Mouse (Mus musculus): ENCODE data around the gene Enthd1. TPM values are rescaled to one million over a fixed set of nuclear protein-coding genes. Genes with fewer than 3 reads are reported as not detected.

Gene Enthd1
- total and polyA plus RNA-seq, 2 experiments from 2014 or later: not detected

DNA sequence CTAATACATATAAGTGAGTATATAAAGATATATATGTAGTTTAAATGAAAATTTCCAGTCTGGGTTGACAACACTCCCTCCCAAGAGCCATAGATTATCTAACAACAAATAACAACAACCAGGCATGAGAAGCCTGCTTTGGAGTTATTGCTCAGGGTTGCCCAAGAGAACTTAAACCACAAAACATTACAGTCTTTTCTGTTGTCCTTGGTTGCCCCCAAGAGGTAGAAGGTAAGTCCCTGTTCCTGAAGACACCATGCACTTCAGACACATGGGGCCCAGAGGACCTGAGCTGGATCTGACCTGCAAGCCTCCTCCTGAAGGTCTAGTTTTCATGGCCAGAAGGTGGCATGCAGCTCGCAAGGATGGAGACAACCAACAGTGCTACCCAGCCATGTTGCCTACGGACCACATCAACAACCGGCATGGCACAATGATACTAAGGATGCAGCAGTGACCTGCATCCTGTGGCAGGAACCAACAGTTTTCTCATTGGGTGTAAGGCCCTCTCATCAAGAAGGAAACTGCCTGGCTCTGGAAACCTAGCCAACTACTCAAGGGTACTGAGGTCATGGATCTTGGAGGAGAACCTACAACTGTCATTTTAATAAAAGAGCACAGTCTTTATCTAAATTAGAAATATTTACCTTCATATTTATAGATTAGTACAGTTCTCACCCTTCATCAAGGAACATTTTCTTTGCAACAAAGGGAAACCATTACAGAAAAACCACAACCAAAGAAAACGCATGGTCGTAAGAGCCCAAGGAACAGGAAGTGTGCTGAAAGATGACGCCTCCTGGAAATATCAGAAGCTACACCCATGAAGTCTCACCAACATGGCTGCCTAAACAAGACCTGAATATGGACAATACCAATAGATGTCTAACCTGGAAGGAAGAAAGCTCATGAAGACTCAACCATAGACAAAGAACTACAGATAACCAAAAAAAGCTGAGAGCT is 9.8 kb downstream of the Enthd1 start:
- H3K4me1 ChIP-seq (ENCODE audit: control insufficient read depth, insufficient read depth): no peaks in the 10 kb centered on the region
- H3K27ac ChIP-seq (ENCODE audit: low read depth): no peak overlapping the region
- 0 out of 2 replicates have a peak, but pooled peaks cover 2% of the 10 kb centered on the region for H3K27me3 ChIP-seq (ENCODE audit: control insufficient read depth, insufficient read depth, low read length)
- DNase-seq (ENCODE audit: low spot score): no peak
- ATAC-seq (ENCODE audit: insufficient read depth, low read depth): no peak
- no peaks in the 10 kb centered on the region for H3K36me3 ChIP-seq (replicated peaks; ENCODE audit: control insufficient read depth, insufficient read depth, low read length)
- H3K4me2 ChIP-seq (ENCODE audit: low read depth, low read length): no peak overlapping the region
- TF ChIP-seq EP300 (IDR thresholded peaks at IDR 0.05; ENCODE audit: low read depth) (no peak), CTCF (IDR thresholded peaks at IDR 0.05; ENCODE audit: low read depth) (0 out of 2 replicates have a peak, but pooled peaks have one; percentile 3)
- no peak overlapping the region for H3K9ac ChIP-seq (replicated peaks; ENCODE audit: low read depth, low read length)
- no peak overlapping the region for H3K4me3 ChIP-seq (ENCODE audit: low read depth, low read length)
- 89% methylated on average over 6 of the region's 6 CpGs for WGBS
- no peaks in the 10 kb centered on the region for H3K9me3 ChIP-seq (replicated peaks; ENCODE audit: control insufficient read depth, low read length)

DNA sequence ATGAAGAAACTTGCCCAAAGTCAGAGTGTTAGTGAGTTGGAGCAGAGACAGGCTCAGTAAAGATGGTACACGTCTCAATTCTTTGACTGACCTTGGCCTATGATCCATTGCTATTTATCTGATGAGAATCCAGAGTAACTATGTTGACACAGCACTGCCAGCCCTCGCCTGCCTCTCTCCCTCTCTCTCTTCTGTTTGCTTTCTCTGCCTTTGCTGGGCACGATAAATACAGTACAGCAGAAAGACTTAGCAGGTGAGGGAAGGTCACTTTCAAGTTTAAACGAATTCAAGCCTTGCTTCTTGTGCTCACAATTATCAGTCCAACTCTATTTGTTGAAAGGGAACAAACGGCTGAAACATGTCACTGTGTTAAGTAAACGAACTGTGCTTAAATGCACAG is 19.5 kb downstream of the Enthd1 start:
- no peak overlapping the region for H3K4me3 ChIP-seq (ENCODE audit: low read depth, low read length)
- no peaks in the 10 kb centered on the region for H3K4me1 ChIP-seq (ENCODE audit: control insufficient read depth, insufficient read depth)
- H3K9ac ChIP-seq (replicated peaks; ENCODE audit: low read depth, low read length): no peak overlapping the region
- no peak overlapping the region for H3K27ac ChIP-seq (ENCODE audit: low read depth)
- H3K27me3 ChIP-seq (ENCODE audit: control insufficient read depth, insufficient read depth, low read length): no peaks in the 10 kb centered on the region
- TF ChIP-seq CTCF (IDR thresholded peaks at IDR 0.05; ENCODE audit: low read depth) (no peak), EP300 (IDR thresholded peaks at IDR 0.05; ENCODE audit: low read depth) (no peak)
- H3K36me3 ChIP-seq (replicated peaks; ENCODE audit: control insufficient read depth, insufficient read depth, low read length): no peaks in the 10 kb centered on the region
- ATAC-seq (ENCODE audit: insufficient read depth, low read depth): no peak
- no peak for DNase-seq (ENCODE audit: low spot score)
- H3K9me3 ChIP-seq (replicated peaks; ENCODE audit: control insufficient read depth, low read length): no peaks in the 10 kb centered on the region
- no peak overlapping the region for H3K4me2 ChIP-seq (ENCODE audit: low read depth, low read length)
- WGBS: 56% methylated on average over 6 of the region's 6 CpGs

DNA sequence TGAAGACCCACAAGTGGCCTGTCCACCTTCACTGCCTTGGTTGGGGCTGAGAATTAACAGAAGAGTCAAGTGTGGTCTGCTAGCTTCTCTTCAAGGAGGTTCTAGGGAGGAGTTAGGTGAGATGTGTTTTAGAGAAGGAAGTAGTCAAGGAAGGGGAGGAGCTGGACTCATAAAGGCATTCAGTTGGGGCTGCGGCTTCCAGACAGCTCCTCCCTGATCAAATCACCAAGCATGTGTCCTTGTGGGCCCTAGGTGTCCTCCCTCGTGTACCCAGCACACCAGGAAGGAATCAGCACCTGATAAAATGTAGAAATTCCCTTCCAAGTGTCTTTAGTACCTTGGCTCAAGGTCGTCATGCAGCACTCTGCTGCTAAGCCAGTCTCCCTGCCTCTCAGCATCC is 20.8 kb downstream of the Enthd1 start:
- WGBS: 27% methylated on average over 3 of the region's 3 CpGs
- DNase-seq (ENCODE audit: low spot score): no peak
- Histone ChIP-seq H3K4me1 (ENCODE audit: control insufficient read depth, insufficient read depth) (no peaks in the 10 kb centered on the region), H3K27me3 (ENCODE audit: control insufficient read depth, insufficient read depth, low read length) (no peaks in the 10 kb centered on the region), H3K27ac (ENCODE audit: low read depth) (no peak overlapping the region), H3K9me3 (replicated peaks; ENCODE audit: control insufficient read depth, low read length) (no peaks in the 10 kb centered on the region), H3K9ac (replicated peaks; ENCODE audit: low read depth, low read length) (no peak overlapping the region), H3K36me3 (replicated peaks; ENCODE audit: control insufficient read depth, insufficient read depth, low read length) (no peaks in the 10 kb centered on the region), H3K4me3 (ENCODE audit: low read depth, low read length) (no peak overlapping the region), H3K4me2 (ENCODE audit: low read depth, low read length) (no peak overlapping the region)
- no peak for ATAC-seq (ENCODE audit: insufficient read depth, low read depth)
- TF ChIP-seq CTCF (IDR thresholded peaks at IDR 0.05; ENCODE audit: low read depth) (no peak), EP300 (IDR thresholded peaks at IDR 0.05; ENCODE audit: low read depth) (no peak)

DNA sequence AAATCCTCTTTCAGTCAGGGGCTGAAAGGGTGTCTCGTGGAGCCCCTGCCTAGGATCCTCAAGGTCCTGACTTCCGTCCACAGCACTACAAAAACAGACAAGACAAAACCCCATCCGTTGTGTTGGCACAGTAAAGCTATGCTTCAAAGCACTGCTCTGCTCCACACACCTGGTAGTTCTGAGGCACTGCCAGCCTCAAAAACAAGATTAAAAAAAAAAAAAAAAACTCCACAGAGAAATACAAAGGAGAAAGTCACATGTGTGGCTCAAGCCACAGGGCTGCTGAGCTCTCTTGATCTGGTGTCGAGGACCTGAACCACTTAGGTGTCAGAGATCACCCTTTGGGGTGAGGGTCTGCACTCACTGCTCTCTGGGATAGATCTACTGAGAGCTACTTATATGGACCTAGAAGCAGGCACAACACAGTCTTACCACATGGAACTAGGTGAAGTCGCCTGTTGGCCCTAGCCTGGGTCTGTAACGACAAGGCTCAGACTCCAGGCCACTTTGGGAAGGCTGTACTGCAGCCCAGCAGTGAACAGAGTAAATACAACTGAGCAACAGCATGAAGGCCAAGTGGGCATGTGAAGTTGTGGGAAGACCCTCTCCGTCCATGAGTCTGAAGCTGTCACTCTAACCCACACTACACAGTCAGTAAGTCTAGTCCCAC is 26.1 kb downstream of the Enthd1 start:
- H3K36me3 ChIP-seq (replicated peaks; ENCODE audit: control insufficient read depth, insufficient read depth, low read length): no peaks in the 10 kb centered on the region
- 74% methylated on average over 7 of the region's 7 CpGs for WGBS
- H3K27me3 ChIP-seq (ENCODE audit: control insufficient read depth, insufficient read depth, low read length): no peaks in the 10 kb centered on the region
- DNase-seq (ENCODE audit: low spot score): no peak
- TF ChIP-seq EP300 (IDR thresholded peaks at IDR 0.05; ENCODE audit: low read depth) (no peak), CTCF (IDR thresholded peaks at IDR 0.05; ENCODE audit: low read depth) (no peak)
- H3K4me1 ChIP-seq (ENCODE audit: control insufficient read depth, insufficient read depth): no peaks in the 10 kb centered on the region
- no peak for ATAC-seq (ENCODE audit: insufficient read depth, low read depth)
- no peak overlapping the region for H3K9ac ChIP-seq (replicated peaks; ENCODE audit: low read depth, low read length)
- H3K27ac ChIP-seq (ENCODE audit: low read depth): peak overlapping the region; percentile 66; the same call in 1 of the 2 replicates
- no peak overlapping the region for H3K4me3 ChIP-seq (ENCODE audit: low read depth, low read length)
- no peak overlapping the region for H3K4me2 ChIP-seq (ENCODE audit: low read depth, low read length)
- no peaks in the 10 kb centered on the region for H3K9me3 ChIP-seq (replicated peaks; ENCODE audit: control insufficient read depth, low read length)

DNA sequence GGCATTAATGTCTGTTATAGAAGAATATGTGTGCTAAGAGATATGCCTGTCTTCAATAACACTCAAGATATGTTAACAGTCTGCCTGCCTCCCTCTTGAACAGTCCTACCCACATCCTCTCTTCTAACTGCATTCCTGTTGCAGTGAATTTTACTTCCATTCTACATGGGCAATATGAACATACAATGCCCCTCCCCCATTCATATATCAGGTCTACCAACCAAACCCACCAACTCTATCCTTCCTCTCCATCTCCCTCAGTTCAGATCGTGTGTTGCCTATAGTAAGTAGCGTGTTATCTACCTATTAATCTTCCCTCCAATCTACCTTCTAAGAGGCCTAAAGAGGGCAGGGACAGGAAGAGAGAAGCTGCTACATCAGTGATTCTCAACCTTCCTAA is 26.9 kb downstream of the Enthd1 start:
- H3K36me3 ChIP-seq (replicated peaks; ENCODE audit: control insufficient read depth, insufficient read depth, low read length): no peaks in the 10 kb centered on the region
- ATAC-seq (ENCODE audit: insufficient read depth, low read depth) (no peak), DNase-seq (ENCODE audit: low spot score) (no peak)
- H3K4me2 ChIP-seq (ENCODE audit: low read depth, low read length): no peak overlapping the region
- 67% methylated on average over 2 of the region's 2 CpGs for WGBS
- H3K9me3 ChIP-seq (replicated peaks; ENCODE audit: control insufficient read depth, low read length): no peaks in the 10 kb centered on the region
- no peaks in the 10 kb centered on the region for H3K27me3 ChIP-seq (ENCODE audit: control insufficient read depth, insufficient read depth, low read length)
- no peaks in the 10 kb centered on the region for H3K4me1 ChIP-seq (ENCODE audit: control insufficient read depth, insufficient read depth)
- TF ChIP-seq CTCF (IDR thresholded peaks at IDR 0.05; ENCODE audit: low read depth) (no peak), EP300 (IDR thresholded peaks at IDR 0.05; ENCODE audit: low read depth) (no peak)
- H3K9ac ChIP-seq (replicated peaks; ENCODE audit: low read depth, low read length): no peak overlapping the region
- H3K4me3 ChIP-seq (ENCODE audit: low read depth, low read length): no peak overlapping the region
- H3K27ac ChIP-seq (ENCODE audit: low read depth): peak overlapping the region; percentile 66; the same call in 1 of the 2 replicates

Data from heart, postnatal 0 days (tissue).